Mouse (Mus musculus) T-helper 17 cell (primary cell): ENCODE data around the gene Hoxc4.

Experiments used
- in situ Hi-C, 2 experiments: fragments of 300-600 bp; cut with MboI, MseI; formaldehyde crosslinking; loops; 1 replicate in 1 of 2; 2 replicates in 1 of 2; pipeline ENCODE4 v1.15.1; 2025; ENCODE audit warnings: high pct_unique_total_duplicates in 2 of 2

Gene Hoxc4

GRCm38 (mm10) chr15:102990461-102991397, 28.0 kb upstream of the Hoxc4 start, which contains the start of gene Hoxc8:
Hoxc8 (plus strand) TSS chr15:102990607.
- in situ Hi-C loops, result no loop called here

GRCm38 (mm10) chr15:102991782-102992181, 27.0 kb upstream of the Hoxc4 start:
- in situ Hi-C loops, result no loop called here

- in situ Hi-C loops, result no loop called here
These were observed 26.5 kb upstream of the Hoxc4 start for GRCm38 (mm10) chr15:102992206-102992605.

- in situ Hi-C loops, result no loop called here
These were observed 25.9 kb upstream of the Hoxc4 start for GRCm38 (mm10) chr15:102992863-102993262.

GRCm38 (mm10) chr15:102996548-102996947, 22.2 kb upstream of the Hoxc4 start:
- in situ Hi-C loops, result no loop called here

GRCm38 (mm10) chr15:102997431-102997830, 21.3 kb upstream of the Hoxc4 start:
- in situ Hi-C loops, result no loop called here

- in situ Hi-C loops, result no loop called here
These were observed 20.8 kb upstream of the Hoxc4 start, which contains the start of gene Hoxc6 for GRCm38 (mm10) chr15:102997939-102998355. Hoxc6 (plus strand) TSS chr15:102998257.

GRCm38 (mm10) chr15:102998608-102999182, 20.0 kb upstream of the Hoxc4 start:
- in situ Hi-C loops, result no loop called here

- in situ Hi-C loops, result no loop called here
These were observed 19.4 kb upstream of the Hoxc4 start for GRCm38 (mm10) chr15:102999183-102999831.

- in situ Hi-C loops, result no loop called here
These were observed 18.8 kb upstream of the Hoxc4 start for GRCm38 (mm10) chr15:102999955-103000354.

GRCm38 (mm10) chr15:103000501-103000901, 18.2 kb upstream of the Hoxc4 start:
- in situ Hi-C loops, result no loop called here

- in situ Hi-C loops, result no loop called here
These were observed 17.4 kb upstream of the Hoxc4 start for GRCm38 (mm10) chr15:103001370-103001769.

GRCm38 (mm10) chr15:103002156-103002555, 16.6 kb upstream of the Hoxc4 start:
- in situ Hi-C loops, result no loop called here

GRCm38 (mm10) chr15:103002821-103003448, 15.8 kb upstream of the Hoxc4 start:
- in situ Hi-C loops, result no loop called here

GRCm38 (mm10) chr15:103005308-103005707, 13.4 kb upstream of the Hoxc4 start:
- in situ Hi-C loops, result no loop called here

GRCm38 (mm10) chr15:103005797-103006196, 12.9 kb upstream of the Hoxc4 start:
- in situ Hi-C loops, result no loop called here

GRCm38 (mm10) chr15:103006326-103006725, 12.4 kb upstream of the Hoxc4 start:
- in situ Hi-C loops, result no loop called here

GRCm38 (mm10) chr15:103009265-103010111, 9.2 kb upstream of the Hoxc4 start:
- in situ Hi-C loops, result no loop called here

GRCm38 (mm10) chr15:103010112-103010846, 8.5 kb upstream of the Hoxc4 start:
- in situ Hi-C loops, result no loop called here
